Mouse (Mus musculus): ENCODE measurements around the gene Cntnap5a.

DNA sequence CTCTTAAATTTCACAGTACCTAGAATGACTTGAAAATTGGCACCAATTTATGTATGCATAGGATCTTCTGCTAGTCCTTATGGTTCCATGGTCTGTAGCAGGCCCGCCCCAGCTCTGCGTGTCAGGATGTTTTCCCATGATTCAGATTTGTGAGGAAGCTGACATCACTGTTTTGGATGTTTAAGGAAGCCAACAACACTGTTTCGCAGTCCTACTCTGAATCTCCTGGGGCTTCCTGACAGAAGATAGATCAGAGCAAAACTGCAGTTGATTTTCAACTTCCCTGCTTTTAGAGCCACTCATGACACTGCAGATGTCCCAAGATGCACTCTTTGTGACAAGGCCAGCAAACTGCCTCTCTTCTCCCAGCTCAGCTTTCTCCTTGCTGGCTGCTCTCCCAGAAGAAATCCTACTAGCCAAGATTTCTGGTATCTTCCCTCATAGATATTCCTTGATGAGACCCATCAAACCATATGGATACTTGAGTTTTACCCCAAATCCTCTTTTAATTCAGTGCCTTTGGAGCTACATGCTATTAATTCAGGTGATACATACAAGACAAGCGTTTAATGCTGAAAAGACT lies 280.5 kb downstream of the Cntnap5a start:
- TF ChIP-seq CTCF (IDR thresholded peaks at IDR 0.05; ENCODE audit: borderline replicate concordance, extremely low read depth, insufficient read depth, insufficient read length) (no peak), POLR2A (IDR thresholded peaks at IDR 0.05; ENCODE audit: borderline replicate concordance, extremely low read depth, insufficient read depth, insufficient read length, poor library complexity, severe bottlenecking) (no peak)
